Mouse (Mus musculus): Measurements from ENCODE around the gene Ccr8. TPM values are rescaled to one million over a fixed set of nuclear protein-coding genes. Genes with fewer than 3 reads are reported as not detected.

The Ccr8 gene
- polyA plus RNA-seq, 1 experiment from 2014 or later: not detected

- ATAC-seq (ENCODE audit: low read depth) (no peak), DNase-seq (no peak)
- Histone ChIP-seq H3K4me1 (replicated peaks) (peaks cover 87% of the 10 kb centered on the region), H3K27me3 (no peaks in the 10 kb centered on the region), H3K27ac (peak overlapping the region; percentile 100), H3K4me2 (peak overlapping the region; percentile 95), H3K36me3 (peaks cover 30% of the 10 kb centered on the region), H3K4me3 (replicated peaks) (peak overlapping the region; percentile 74), H3K9me3 (replicated peaks) (no peaks in the 10 kb centered on the region), H3K9ac (peak overlapping the region; percentile 93)
- 73% methylated on average over 17 of the region's 17 CpGs for WGBS (ENCODE audit: insufficient replicate concordance)
Measured at GRCm38 (mm10) chr9:120114051-120114788, 22.3 kb downstream of the Ccr8 start.

- peaks cover 35% of the 10 kb centered on the region for H3K36me3 ChIP-seq
- H3K9me3 ChIP-seq (replicated peaks): no peaks in the 10 kb centered on the region
- H3K27ac ChIP-seq: peak overlapping the region; percentile 100
- 29% methylated on average over 2 of the region's 2 CpGs for WGBS (ENCODE audit: insufficient replicate concordance)
- DNase-seq (peak; percentile 50), ATAC-seq (ENCODE audit: low read depth) (peak; percentile 56)
- peaks cover 88% of the 10 kb centered on the region for H3K4me1 ChIP-seq (replicated peaks)
- peak overlapping the region; percentile 74 for H3K4me3 ChIP-seq (replicated peaks)
- H3K27me3 ChIP-seq: no peaks in the 10 kb centered on the region
- peak overlapping the region; percentile 95 for H3K4me2 ChIP-seq
- peak overlapping the region; percentile 93 for H3K9ac ChIP-seq
Measured at GRCm38 (mm10) chr9:120114789-120115151, 22.9 kb downstream of the Ccr8 start.

GRCm38 (mm10) chr9:120115580-120115979, 23.7 kb downstream of the Ccr8 start:
- peak overlapping the region; percentile 100 for H3K27ac ChIP-seq
- ATAC-seq (ENCODE audit: low read depth): peak; percentile 82
- peak; percentile 91 for DNase-seq
- no peaks in the 10 kb centered on the region for H3K27me3 ChIP-seq
- H3K4me2 ChIP-seq: peak overlapping the region; percentile 95
- peaks cover 95% of the 10 kb centered on the region for H3K4me1 ChIP-seq (replicated peaks)
- H3K9ac ChIP-seq: peak overlapping the region; percentile 93
- no peaks in the 10 kb centered on the region for H3K9me3 ChIP-seq (replicated peaks)
- 21% methylated on average over 5 of the region's 5 CpGs for WGBS (ENCODE audit: insufficient replicate concordance)
- peaks cover 43% of the 10 kb centered on the region for H3K36me3 ChIP-seq
- H3K4me3 ChIP-seq (replicated peaks): peak overlapping the region; percentile 74

- no peaks in the 10 kb centered on the region for H3K9me3 ChIP-seq (replicated peaks)
- ATAC-seq (ENCODE audit: low read depth) (peak; percentile 69), DNase-seq (peak; percentile 78)
- H3K9ac ChIP-seq: peak overlapping the region; percentile 93
- peak overlapping the region; percentile 95 for H3K4me2 ChIP-seq
- no peaks in the 10 kb centered on the region for H3K27me3 ChIP-seq
- WGBS (ENCODE audit: insufficient replicate concordance): 11% methylated on average over 8 of the region's 8 CpGs
- H3K4me1 ChIP-seq (replicated peaks): peaks cover 97% of the 10 kb centered on the region
- peaks cover 50% of the 10 kb centered on the region for H3K36me3 ChIP-seq
- peak overlapping the region; percentile 100 for H3K27ac ChIP-seq
- peak overlapping the region; percentile 74 for H3K4me3 ChIP-seq (replicated peaks)
Measured at GRCm38 (mm10) chr9:120116184-120116624, 24.3 kb downstream of the Ccr8 start.

- H3K36me3 ChIP-seq: peaks cover 70% of the 10 kb centered on the region
- peak overlapping the region; percentile 95 for H3K4me2 ChIP-seq
- ATAC-seq (ENCODE audit: low read depth) (no peak), DNase-seq (no peak)
- H3K4me3 ChIP-seq (replicated peaks): peak overlapping the region; percentile 74
- no peaks in the 10 kb centered on the region for H3K9me3 ChIP-seq (replicated peaks)
- H3K9ac ChIP-seq: peak overlapping the region; percentile 93
- peaks cover 88% of the 10 kb centered on the region for H3K4me1 ChIP-seq (replicated peaks)
- no peaks in the 10 kb centered on the region for H3K27me3 ChIP-seq
- peak overlapping the region; percentile 100 for H3K27ac ChIP-seq
- WGBS (ENCODE audit: insufficient replicate concordance): 76% methylated on average over 4 of the region's 4 CpGs
Measured at GRCm38 (mm10) chr9:120118212-120118611, 26.3 kb downstream of the Ccr8 start.

- no peak for ATAC-seq (ENCODE audit: low read depth)
- Histone ChIP-seq H3K4me1 (replicated peaks) (peaks cover 71% of the 10 kb centered on the region), H3K4me2 (0 out of 2 replicates have a peak overlapping the region, but pooled peaks have one; percentile 11), H3K9me3 (replicated peaks) (no peaks in the 10 kb centered on the region), H3K27me3 (no peaks in the 10 kb centered on the region), H3K36me3 (peaks cover 88% of the 10 kb centered on the region), H3K9ac (peak overlapping the region; percentile 58), H3K4me3 (replicated peaks) (no peak overlapping the region), H3K27ac (peak overlapping the region; percentile 100; the same call in 1 of the 2 replicates)
- WGBS (ENCODE audit: insufficient replicate concordance): 87% methylated on average over 7 of the region's 7 CpGs
- no peak for DNase-seq
Measured at GRCm38 (mm10) chr9:120120503-120120902, 28.6 kb downstream of the Ccr8 start.

GRCm38 (mm10) chr9:120126868-120127267, 35.0 kb downstream of the Ccr8 start:
- DNase-seq (no peak), ATAC-seq (ENCODE audit: low read depth) (no peak)
- Histone ChIP-seq H3K9me3 (replicated peaks) (no peaks in the 10 kb centered on the region), H3K27me3 (no peaks in the 10 kb centered on the region), H3K27ac (peak overlapping the region; percentile 84), H3K36me3 (peaks cover 71% of the 10 kb centered on the region), H3K4me1 (replicated peaks) (peaks cover 54% of the 10 kb centered on the region), H3K4me3 (replicated peaks) (peak overlapping the region; percentile 88), H3K9ac (peak overlapping the region; percentile 65), H3K4me2 (peak overlapping the region; percentile 90)
- WGBS (ENCODE audit: insufficient replicate concordance): 31% methylated on average over 11 of the region's 11 CpGs

- ATAC-seq (ENCODE audit: low read depth): peak; percentile 92
- peak within 1 kb of the TSS; percentile 90 for H3K27ac ChIP-seq
Measured at GRCm38 (mm10) chr9:120127538-120128251, 35.8 kb downstream of the Ccr8 start, which contains the start of gene Rpsa. Gene Rpsa (plus strand): TSS chr9:120127689.

GRCm38 (mm10) chr9:120129276-120129675, 37.4 kb downstream of the Ccr8 start:
- peak overlapping the region; percentile 90 for H3K4me2 ChIP-seq
- no peaks in the 10 kb centered on the region for H3K27me3 ChIP-seq
- peaks cover 62% of the 10 kb centered on the region for H3K4me1 ChIP-seq (replicated peaks)
- 23% methylated on average over 10 of the region's 10 CpGs for WGBS (ENCODE audit: insufficient replicate concordance)
- ATAC-seq (ENCODE audit: low read depth): no peak
- peak overlapping the region; percentile 90 for H3K27ac ChIP-seq
- H3K9me3 ChIP-seq (replicated peaks): no peaks in the 10 kb centered on the region
- H3K4me3 ChIP-seq (replicated peaks): peak overlapping the region; percentile 88
- H3K9ac ChIP-seq: peak overlapping the region; percentile 96
- peaks cover 58% of the 10 kb centered on the region for H3K36me3 ChIP-seq
- no peak for DNase-seq

More at GRCm38 (mm10) chr9:120127538-120128251, 35.8 kb downstream of the Ccr8 start, which contains the start of gene Rpsa:
- Histone ChIP-seq H3K27me3 (no peaks in the 10 kb centered on the region), H3K9me3 (replicated peaks) (no peaks in the 10 kb centered on the region), H3K4me1 (replicated peaks) (peaks cover 54% of the 10 kb centered on the region), H3K4me2 (peak within 1 kb of the TSS; percentile 90), H3K9ac (peak within 1 kb of the TSS; percentile 96), H3K36me3 (peaks cover 71% of the 10 kb centered on the region), H3K4me3 (replicated peaks) (peak within 1 kb of the TSS; percentile 88)
- WGBS (ENCODE audit: insufficient replicate concordance): under 1% methylated on average over 70 of the region's 72 CpGs
- DNase-seq: peak; percentile 95

- H3K9ac ChIP-seq: no peak overlapping the region
Measured at GRCm38 (mm10) chr9:120131784-120132288, 39.9 kb downstream of the Ccr8 start.

More at GRCm38 (mm10) chr9:120131784-120132288, 39.9 kb downstream of the Ccr8 start:
- 89% methylated on average over 3 of the region's 3 CpGs for WGBS (ENCODE audit: insufficient replicate concordance)
- Histone ChIP-seq H3K4me3 (replicated peaks) (no peak overlapping the region), H3K4me1 (replicated peaks) (peaks cover 47% of the 10 kb centered on the region), H3K36me3 (peaks cover 48% of the 10 kb centered on the region), H3K4me2 (no peak overlapping the region), H3K27me3 (no peaks in the 10 kb centered on the region), H3K9me3 (replicated peaks) (no peaks in the 10 kb centered on the region), H3K27ac (peak overlapping the region; percentile 61)
- ATAC-seq (ENCODE audit: low read depth) (no peak), DNase-seq (no peak)

Measured in liver, embryonic 13.5 days (tissue).